Mouse (Mus musculus) kidney, embryonic 15.5 days (tissue): ENCODE measurements around the gene Scgb1a1. TPM values are rescaled to one million over a fixed set of nuclear protein-coding genes. Genes with fewer than 3 reads are reported as not detected.
"Not testable (repeated sequence)": the region's sequence is repeated elsewhere in the genome, so short reads cannot be mapped to it uniquely, and the experiment has no call there.

ENCODE experiments used
- ATAC-seq: fragments of 200-750 bp; cut with Nextera tagmentation; replicated peaks from 2 replicates; pipeline ENCODE4 v1.8.0; 2017; ENCODE audit warnings: moderate TSS enrichment; ENCODE audit not compliant: low FRiP score
- H3K27ac ChIP-seq: fragments of 300-500 bp; sonication (generic); 2 replicates; pipeline ENCODE4 v1.5.1; 2015; ENCODE audit warnings: mild to moderate bottlenecking, inconsistent platforms
- H3K27me3 ChIP-seq: fragments of 300-500 bp; sonication (generic); 2 replicates; pipeline ENCODE4 v1.6.1; 2015; ENCODE audit warnings: inconsistent platforms
- H3K36me3 ChIP-seq: fragments of 300-500 bp; sonication (generic); 2 replicates; pipeline ENCODE4 v1.6.1; 2015; ENCODE audit warnings: inconsistent platforms
- H3K4me1 ChIP-seq: fragments of 300-500 bp; sonication (generic); 2 replicates; pipeline ENCODE4 v1.6.1; 2015; ENCODE audit warnings: inconsistent platforms
- H3K4me2 ChIP-seq: fragments of 300-500 bp; sonication (generic); 2 replicates; pipeline ENCODE4 v1.6.1; 2015; ENCODE audit warnings: moderate library complexity, mild to moderate bottlenecking, inconsistent platforms
- H3K4me3 ChIP-seq: fragments of 300-500 bp; sonication (generic); replicated peaks from 2 replicates; pipeline ENCODE4 v1.5.1; 2015; ENCODE audit warnings: mild to moderate bottlenecking, inconsistent platforms
- H3K9ac ChIP-seq: fragments of 300-500 bp; sonication (generic); 2 replicates; pipeline ENCODE4 v1.6.1; 2015; ENCODE audit warnings: mild to moderate bottlenecking, inconsistent platforms
- H3K9me3 ChIP-seq: fragments of 300-500 bp; sonication (generic); replicated peaks from 2 replicates; pipeline ENCODE4 v1.6.1; 2016; ENCODE audit warnings: inconsistent platforms
- WGBS: fragments of 180-500 bp; shearing (Covaris S2); methylation state at CpG from one replicate; pipeline ENCODE4 v1.1.7; 2015; ENCODE audit warnings: mixed read lengths; 5-methylcytosine and 5-hydroxymethylcytosine counted together
- polyA plus RNA-seq: library from polyadenylated mRNA; unstranded; fragments of >200 nt; fragmentation: Nextera tagmentation; extraction: Ambion mirVana; gene quantifications from 2 replicates; pipeline ENCODE4 v1.2.1, GENCODE M21; 2015

Scgb1a1 gene
- polyA plus RNA-seq = not detected in 2 replicates

DNA sequence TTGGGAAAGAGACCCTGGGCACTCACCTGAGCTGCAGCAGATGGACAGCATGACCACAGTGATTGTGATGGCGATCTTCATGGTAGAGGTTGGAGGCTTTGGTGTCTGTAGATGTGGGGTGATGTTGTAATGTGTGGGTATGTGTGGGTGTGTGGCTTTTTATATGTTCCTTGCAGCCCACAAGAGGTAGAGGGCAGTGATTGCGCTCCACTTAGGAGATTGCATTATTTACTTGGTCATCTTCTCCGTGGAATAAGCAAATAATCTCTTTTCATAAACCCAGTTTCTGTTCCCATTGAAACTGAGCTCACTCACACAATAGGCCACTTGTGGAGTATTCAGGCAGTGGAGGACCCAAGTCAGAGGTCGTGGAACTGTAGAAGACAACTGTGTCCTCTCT, at the start of gene Scgb1a1:
Gene Scgb1a1 (minus strand): TSS at position 138 of the 400 bp plus-strand sequence.
- H3K27me3 ChIP-seq = no peaks in the 10 kb centered on the region
- 83% methylated on average over 4 of the region's 4 CpGs for WGBS
- H3K9ac ChIP-seq = no peak within 1 kb of the TSS
- no peaks in the 10 kb centered on the region for H3K36me3 ChIP-seq
- H3K9me3 ChIP-seq = no peaks in the 10 kb centered on the region
- no peak within 1 kb of the TSS for H3K4me2 ChIP-seq
- peaks cover 2% of the 10 kb centered on the region; the same call in 1 of the 2 replicates for H3K4me1 ChIP-seq
- no peak within 1 kb of the TSS for H3K27ac ChIP-seq
- ATAC-seq = no peak
- no peak within 1 kb of the TSS for H3K4me3 ChIP-seq

- no peak for ATAC-seq
- Histone ChIP-seq H3K4me1 (peaks cover 22% of the 10 kb centered on the region), H3K27me3 (no peaks in the 10 kb centered on the region), H3K36me3 (no peaks in the 10 kb centered on the region), H3K4me2 (no peak overlapping the region), H3K9me3 (no peaks in the 10 kb centered on the region), H3K27ac (no peak overlapping the region), H3K9ac (no peak overlapping the region), H3K4me3 (no peak overlapping the region)
- 92% methylated on average over 1 of the region's 1 CpGs for WGBS
Observed at GRCm38 (mm10) chr19:9137159-9137558, 49.4 kb upstream of the Scgb1a1 start.

GRCm38 (mm10) chr19:9135512-9136331, 48.0 kb upstream of the Scgb1a1 start, which contains the start of gene Asrgl1:
TSS of gene Asrgl1 (minus strand) at chr19:9135636.
- peak within 1 kb of the TSS; percentile 79 for H3K9ac ChIP-seq
- WGBS = 13% methylated on average over 31 of the region's 31 CpGs

DNA sequence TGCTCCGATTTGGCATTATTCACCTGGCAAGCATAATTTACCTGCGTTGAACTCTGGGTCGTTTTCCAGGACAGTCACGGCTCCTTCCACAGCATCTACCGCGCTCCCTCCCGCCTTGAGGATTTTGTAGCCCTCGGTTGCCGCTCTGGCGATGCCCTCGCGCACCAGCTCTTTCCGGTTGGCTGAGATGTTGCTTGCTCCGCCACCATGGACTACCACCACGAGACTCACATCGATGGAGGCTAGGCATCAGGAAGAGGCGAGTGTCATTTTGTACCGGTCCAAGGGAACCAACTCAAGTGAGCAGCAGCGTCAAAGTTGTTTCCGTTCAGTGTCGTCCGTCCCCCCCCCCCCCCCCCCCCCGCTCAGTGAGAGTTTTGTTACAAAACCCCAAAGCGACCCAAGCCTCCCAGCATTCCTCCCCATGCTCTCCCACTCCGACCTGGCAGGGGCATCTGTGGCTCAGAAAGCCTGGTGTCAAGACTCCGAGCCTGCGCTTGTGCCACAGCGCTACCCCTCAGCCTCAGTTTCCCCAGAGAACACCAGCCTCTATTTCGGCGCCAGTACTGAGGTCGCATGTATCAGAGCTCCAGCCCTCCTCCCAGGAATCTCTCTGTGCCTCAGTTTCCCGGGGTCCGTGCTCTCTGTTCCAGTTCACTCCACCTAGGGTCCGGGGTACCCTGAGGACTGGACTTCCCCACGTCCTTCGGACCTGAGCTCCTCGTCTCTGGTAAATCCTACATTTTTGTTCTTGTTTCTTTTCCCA, 47.2 kb upstream of the Scgb1a1 start:
- WGBS = 1% methylated on average over 34 of the region's 37 CpGs
- H3K36me3 ChIP-seq = no peaks in the 10 kb centered on the region
- H3K27ac ChIP-seq = 0 out of 2 replicates have a peak overlapping the region, but pooled peaks have one; percentile 22
- H3K9ac ChIP-seq = peak overlapping the region; percentile 79
- peak overlapping the region; percentile 98 for H3K4me2 ChIP-seq
- no peaks in the 10 kb centered on the region for H3K27me3 ChIP-seq
- H3K4me1 ChIP-seq = peaks cover 27% of the 10 kb centered on the region
- H3K4me3 ChIP-seq = peak overlapping the region; percentile 76
- peak; percentile 76 for ATAC-seq
- H3K9me3 ChIP-seq = no peaks in the 10 kb centered on the region

More at GRCm38 (mm10) chr19:9135512-9136331, 48.0 kb upstream of the Scgb1a1 start, which contains the start of gene Asrgl1:
- no peaks in the 10 kb centered on the region for H3K9me3 ChIP-seq
- 0 out of 2 replicates have a peak within 1 kb of the TSS, but pooled peaks have one; percentile 22 for H3K27ac ChIP-seq
- peak within 1 kb of the TSS; percentile 76 for H3K4me3 ChIP-seq
- H3K4me1 ChIP-seq = peaks cover 26% of the 10 kb centered on the region
- no peaks in the 10 kb centered on the region for H3K27me3 ChIP-seq
- H3K36me3 ChIP-seq = no peaks in the 10 kb centered on the region
- peak within 1 kb of the TSS; percentile 98 for H3K4me2 ChIP-seq
- peak; percentile 97 for ATAC-seq

DNA sequence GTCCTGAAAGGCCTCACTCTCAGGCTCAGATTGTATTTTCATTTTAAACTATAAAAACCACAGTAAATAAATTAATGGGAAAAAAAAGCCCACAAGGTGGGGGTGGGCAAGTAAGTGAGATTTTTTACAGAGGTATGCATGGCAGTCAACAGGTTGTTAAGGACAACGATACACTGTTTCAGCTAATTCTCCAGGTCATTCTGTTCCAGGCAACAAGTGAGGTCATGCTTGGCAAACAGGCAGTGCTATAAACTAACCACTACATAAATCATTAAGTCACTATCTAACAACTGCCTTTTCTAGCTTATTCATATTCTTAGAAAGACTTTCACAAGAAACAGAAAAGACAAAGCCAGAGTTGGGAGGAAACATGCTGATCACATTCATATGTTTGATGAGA, 42.2 kb upstream of the Scgb1a1 start:
- Histone ChIP-seq H3K4me3 (no peak overlapping the region), H3K4me1 (peaks cover 23% of the 10 kb centered on the region), H3K9me3 (no peaks in the 10 kb centered on the region; the same call in 1 of the 2 replicates), H3K36me3 (peaks cover 4% of the 10 kb centered on the region; the same call in 1 of the 2 replicates), H3K9ac (no peak overlapping the region), H3K27me3 (no peaks in the 10 kb centered on the region), H3K4me2 (no peak overlapping the region), H3K27ac (no peak overlapping the region)
- ATAC-seq = no peak
- WGBS = 22% methylated on average over 1 of the region's 1 CpGs

DNA sequence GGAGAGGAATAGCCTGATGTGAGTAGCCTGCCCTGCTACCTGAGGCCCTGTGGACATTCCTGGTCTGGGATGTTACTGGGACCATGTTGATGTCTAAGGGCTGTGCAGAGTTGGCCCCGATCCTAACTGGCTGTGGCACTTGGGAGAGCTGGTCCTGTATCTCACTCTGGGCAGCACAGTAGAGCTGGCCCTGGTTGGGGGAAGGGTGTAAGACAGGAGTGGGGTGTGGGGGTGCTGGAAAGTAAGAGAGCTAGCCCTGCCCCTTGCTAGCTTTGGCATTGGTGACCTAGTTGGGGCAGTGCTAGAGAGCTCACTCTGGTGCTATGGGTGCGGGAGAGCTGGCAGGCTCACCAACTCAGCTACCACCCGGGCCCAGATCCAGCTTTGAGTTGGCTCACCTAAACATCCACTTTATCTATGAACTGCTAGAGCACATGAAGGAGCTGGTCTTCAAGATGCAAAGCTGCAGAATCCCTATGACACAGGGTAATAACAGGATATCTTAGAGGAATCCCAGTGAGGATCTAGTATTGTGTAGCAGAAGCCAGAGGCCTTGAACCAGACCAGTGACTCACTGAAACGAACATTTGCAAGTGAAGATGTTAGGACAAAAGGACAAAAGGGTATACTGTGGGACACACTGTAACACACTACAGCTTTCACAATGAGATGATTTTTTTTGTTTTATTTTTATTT, 40.9 kb upstream of the Scgb1a1 start:
- peaks cover 12% of the 10 kb centered on the region for H3K4me1 ChIP-seq
- peaks cover 4% of the 10 kb centered on the region; the same call in 1 of the 2 replicates for H3K36me3 ChIP-seq
- no peaks in the 10 kb centered on the region for H3K27me3 ChIP-seq
- no peak overlapping the region for H3K27ac ChIP-seq
- H3K9ac ChIP-seq = no peak overlapping the region
- H3K9me3 ChIP-seq = no peaks in the 10 kb centered on the region; the same call in 1 of the 2 replicates
- no peak overlapping the region for H3K4me2 ChIP-seq
- H3K4me3 ChIP-seq = no peak overlapping the region
- no peak for ATAC-seq
- 90% methylated on average over 4 of the region's 4 CpGs for WGBS

GRCm38 (mm10) chr19:9123986-9124385, 36.2 kb upstream of the Scgb1a1 start:
- WGBS = 90% methylated on average over 2 of the region's 2 CpGs
- H3K36me3 ChIP-seq, H3K27ac ChIP-seq, H3K4me1 ChIP-seq, ATAC-seq, H3K9me3 ChIP-seq, H3K27me3 ChIP-seq, H3K9ac ChIP-seq, H3K4me2 ChIP-seq, H3K4me3 ChIP-seq: not testable (repeated sequence)

GRCm38 (mm10) chr19:9122390-9122789, 34.6 kb upstream of the Scgb1a1 start:
- Histone ChIP-seq H3K4me3 (no peak overlapping the region), H3K4me2 (no peak overlapping the region), H3K4me1 (no peaks in the 10 kb centered on the region), H3K27ac (no peak overlapping the region), H3K27me3 (no peaks in the 10 kb centered on the region), H3K9me3 (no peaks in the 10 kb centered on the region; the same call in 1 of the 2 replicates), H3K9ac (no peak overlapping the region), H3K36me3 (peaks cover 4% of the 10 kb centered on the region; the same call in 1 of the 2 replicates)
- 88% methylated on average over 1 of the region's 1 CpGs for WGBS
- no peak for ATAC-seq

DNA sequence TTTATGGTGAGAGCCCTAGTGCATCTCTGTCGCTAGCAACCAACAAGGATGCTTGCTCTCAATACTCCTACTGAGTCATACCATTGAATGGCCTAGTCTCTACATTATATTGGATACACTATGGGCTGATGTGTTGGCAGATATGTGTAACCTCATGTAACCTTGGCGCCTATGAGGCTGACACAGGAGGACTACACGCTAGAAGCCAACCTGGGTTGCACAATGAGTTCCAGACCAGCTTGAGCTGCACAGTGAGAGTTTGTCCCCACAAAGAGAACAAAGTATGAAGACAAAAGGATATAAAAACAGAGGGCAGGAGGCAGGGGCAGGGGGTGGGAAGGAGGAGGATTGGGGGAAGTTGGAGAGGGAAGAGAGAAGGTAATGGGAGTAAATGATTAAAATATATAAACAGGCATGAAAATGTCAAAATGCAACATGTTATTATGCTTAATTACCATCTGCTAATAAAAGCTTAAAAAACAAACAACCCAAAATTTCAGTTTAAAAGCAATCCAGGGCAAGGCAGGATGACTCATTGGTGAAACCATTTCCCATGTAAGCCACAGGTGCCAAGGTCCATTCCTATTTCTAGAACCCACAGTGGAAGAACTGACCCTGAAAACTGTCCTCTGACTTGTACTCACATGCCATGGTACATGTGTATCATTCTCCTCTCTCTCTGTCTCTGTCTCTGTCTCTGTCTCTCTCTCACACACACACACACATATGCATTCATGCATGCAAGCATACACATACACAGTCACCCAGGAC, 32.1 kb upstream of the Scgb1a1 start:
- Histone ChIP-seq H3K4me1 (no peaks in the 10 kb centered on the region), H3K4me2 (no peak overlapping the region), H3K9ac (no peak overlapping the region), H3K4me3 (no peak overlapping the region), H3K9me3 (no peaks in the 10 kb centered on the region), H3K36me3 (peaks cover 2% of the 10 kb centered on the region), H3K27me3 (no peaks in the 10 kb centered on the region), H3K27ac (no peak overlapping the region)
- ATAC-seq = no peak
- 95% methylated on average over 3 of the region's 3 CpGs for WGBS

GRCm38 (mm10) chr19:9117275-9117674, 29.5 kb upstream of the Scgb1a1 start:
- no peak overlapping the region for H3K4me3 ChIP-seq
- H3K27me3 ChIP-seq = no peaks in the 10 kb centered on the region
- no peak overlapping the region for H3K4me2 ChIP-seq
- H3K4me1 ChIP-seq = no peaks in the 10 kb centered on the region
- H3K36me3 ChIP-seq = peaks cover 16% of the 10 kb centered on the region
- 90% methylated on average over 5 of the region's 5 CpGs for WGBS
- H3K9ac ChIP-seq = no peak overlapping the region
- H3K9me3 ChIP-seq = no peaks in the 10 kb centered on the region
- no peak for ATAC-seq
- H3K27ac ChIP-seq = no peak overlapping the region

DNA sequence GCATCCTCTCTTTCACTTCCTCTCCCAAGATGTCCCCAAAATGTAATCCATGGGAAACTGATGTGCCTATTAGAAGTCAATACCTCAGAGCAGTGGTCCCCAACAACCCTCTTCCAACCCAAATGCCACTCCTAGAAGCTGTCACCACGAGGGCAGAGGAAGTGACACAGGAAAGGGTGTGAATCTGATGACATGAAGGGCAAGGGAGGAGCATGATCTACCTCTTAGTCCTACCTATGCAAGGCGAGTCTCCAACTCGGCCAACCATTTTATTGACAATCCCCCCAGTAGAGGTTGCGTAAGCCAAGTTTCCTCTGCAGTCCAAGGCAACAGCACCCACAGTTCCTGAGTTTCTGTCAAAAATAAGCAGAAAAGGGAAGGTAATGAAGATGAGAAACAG, 28.5 kb upstream of the Scgb1a1 start:
- H3K9me3 ChIP-seq = no peaks in the 10 kb centered on the region
- peaks cover 16% of the 10 kb centered on the region for H3K36me3 ChIP-seq
- H3K4me1 ChIP-seq = no peaks in the 10 kb centered on the region
- no peak overlapping the region for H3K9ac ChIP-seq
- WGBS = 68% methylated on average over 4 of the region's 4 CpGs
- no peak for ATAC-seq
- no peaks in the 10 kb centered on the region for H3K27me3 ChIP-seq
- H3K4me3 ChIP-seq = no peak overlapping the region
- no peak overlapping the region for H3K27ac ChIP-seq
- no peak overlapping the region for H3K4me2 ChIP-seq
